Mouse (Mus musculus): ENCODE results near the gene Cdrt4.

The Cdrt4 gene

GRCm38 (mm10) chr11:62997039-62997717 is 46.2 kb downstream of the Cdrt4 start:
- DNase-seq, result no peak

DNA sequence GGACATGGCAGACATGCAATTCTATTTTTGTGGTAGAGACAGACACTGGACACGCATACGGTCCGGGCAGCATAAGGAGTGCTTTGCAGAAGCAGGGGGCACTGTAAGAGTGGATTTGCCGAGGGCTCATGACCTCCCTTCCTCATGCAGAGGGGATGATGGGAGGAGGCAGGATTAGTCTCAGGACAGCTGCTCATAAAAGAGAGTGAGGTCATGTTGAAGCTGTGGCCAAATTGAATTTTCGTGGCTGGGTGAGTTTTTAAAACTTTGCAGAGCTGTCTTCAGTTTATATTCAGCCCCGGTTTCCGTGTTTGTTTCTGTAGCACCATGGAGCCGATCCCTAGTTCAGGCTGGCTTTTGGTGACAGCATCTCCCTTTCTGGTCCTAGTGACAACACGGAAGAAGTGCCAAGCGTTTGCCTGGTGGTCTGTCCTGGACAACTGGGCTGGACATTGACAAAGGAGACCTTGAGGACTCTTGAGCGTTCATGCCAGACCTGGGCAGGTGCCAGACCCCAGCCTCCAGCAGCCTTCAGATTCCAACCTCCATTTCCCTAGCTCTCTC is 46.8 kb downstream of the Cdrt4 start:
- peak; percentile 10 for DNase-seq

- DNase-seq, result no peak
These were observed 49.1 kb downstream of the Cdrt4 start for GRCm38 (mm10) chr11:63000126-63000525.

- no peak for DNase-seq
These were observed 53.6 kb downstream of the Cdrt4 start for GRCm38 (mm10) chr11:63004617-63005016.

DNA sequence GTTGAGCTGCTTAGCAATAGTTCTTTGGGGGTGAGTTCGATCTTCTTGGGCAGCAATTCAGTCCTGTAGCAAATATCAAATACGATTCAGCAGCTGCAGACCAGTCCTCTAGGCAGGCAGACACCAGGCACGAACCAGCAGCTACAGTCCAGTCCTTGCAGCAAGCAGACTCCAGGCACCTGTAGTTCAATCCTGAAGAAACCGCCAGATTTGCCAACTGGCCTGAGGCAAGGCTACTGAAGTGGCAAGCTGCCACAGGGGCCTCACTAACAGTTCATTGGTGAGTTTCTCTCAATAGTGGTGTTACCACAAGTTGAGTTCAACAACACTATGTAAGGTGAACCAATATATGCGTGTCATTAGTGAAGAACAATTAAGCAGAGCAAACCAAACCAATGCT is 56.4 kb downstream of the Cdrt4 start:
- DNase-seq, result no peak

- no peak for DNase-seq
These were observed 57.0 kb downstream of the Cdrt4 start for GRCm38 (mm10) chr11:63008004-63008403.

- no peak for DNase-seq
These were observed 58.8 kb downstream of the Cdrt4 start for GRCm38 (mm10) chr11:63009761-63010160.

- DNase-seq, result no peak
These were observed 66.5 kb downstream of the Cdrt4 start for GRCm38 (mm10) chr11:63017327-63018082.

DNA sequence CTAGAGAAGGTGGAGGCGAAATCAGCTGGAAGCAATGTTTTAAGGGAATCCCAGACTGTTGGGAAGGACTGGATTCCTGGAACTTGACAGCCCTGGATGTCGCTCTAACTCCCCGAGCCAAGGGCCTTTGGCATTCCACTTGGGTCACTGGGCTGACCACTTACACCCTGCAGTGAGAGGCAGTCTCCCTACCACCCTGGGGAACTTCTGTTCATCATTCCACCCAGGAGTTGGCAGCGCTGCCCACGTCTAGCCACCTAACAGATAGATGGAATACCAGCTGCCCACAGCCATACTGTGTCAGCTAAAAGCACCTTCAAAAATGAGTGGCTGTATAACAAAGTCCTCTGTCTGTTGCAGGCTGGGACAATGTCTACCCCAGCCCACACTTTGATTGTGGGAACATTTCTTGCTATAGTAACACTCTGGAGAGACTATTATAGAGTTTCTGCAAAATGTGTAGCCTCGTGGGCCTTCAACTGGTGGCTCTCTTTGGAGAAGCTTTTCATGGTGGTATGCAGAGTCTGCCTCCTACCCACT is 67.2 kb downstream of the Cdrt4 start:
- DNase-seq, result peak; percentile 23

- DNase-seq, result no peak
These were observed 69.6 kb downstream of the Cdrt4 start for GRCm38 (mm10) chr11:63020633-63021032.

- no peak for DNase-seq
These were observed 70.3 kb downstream of the Cdrt4 start for GRCm38 (mm10) chr11:63021141-63021806.

GRCm38 (mm10) chr11:63023461-63023860 is 72.5 kb downstream of the Cdrt4 start:
- no peak for DNase-seq

- no peak for DNase-seq
These were observed 73.1 kb downstream of the Cdrt4 start for GRCm38 (mm10) chr11:63024136-63024535.

DNA sequence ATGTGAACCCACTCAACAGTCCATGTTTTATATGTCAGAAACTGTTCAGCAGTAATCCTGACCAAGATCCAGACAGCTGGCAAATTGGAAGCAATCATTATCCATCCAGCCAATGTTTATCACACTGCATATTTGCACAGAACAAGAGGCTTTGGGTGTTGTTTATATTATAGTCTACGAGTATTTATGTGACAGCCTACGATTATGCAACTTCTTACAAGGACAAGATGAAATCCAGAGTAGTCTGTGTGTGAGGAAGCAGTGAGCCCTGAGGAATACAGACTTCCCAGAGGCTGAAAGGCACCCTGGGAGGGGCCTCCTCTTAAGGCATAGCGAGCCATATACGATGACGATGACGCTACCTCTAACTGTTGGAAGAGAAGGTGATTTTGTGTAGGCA is 74.5 kb downstream of the Cdrt4 start:
- no peak for DNase-seq

DNA sequence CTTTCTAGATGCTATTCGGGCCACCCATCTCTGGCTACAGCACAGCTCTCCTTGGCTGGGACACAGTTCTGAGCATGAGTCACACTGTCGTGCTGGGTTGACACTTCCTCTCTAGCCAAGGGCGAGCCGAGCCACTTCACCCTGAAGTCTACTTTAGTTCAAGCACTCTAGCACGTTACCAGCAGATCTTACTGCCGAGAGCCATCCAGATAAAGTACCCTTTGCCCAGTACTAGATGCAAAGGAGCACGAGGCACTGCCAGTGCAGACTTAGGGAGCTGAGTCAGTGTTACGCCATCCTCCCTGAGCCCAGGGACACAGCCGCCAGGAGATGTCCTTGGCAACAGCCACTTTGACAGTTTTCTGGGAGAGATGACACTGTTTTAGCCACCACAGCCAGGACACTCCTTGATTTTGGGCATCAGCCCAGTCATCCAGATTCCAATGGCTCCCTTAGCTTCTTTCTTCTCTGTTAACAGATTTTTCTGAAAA is 75.7 kb downstream of the Cdrt4 start:
- DNase-seq, result peak; percentile 46

DNA sequence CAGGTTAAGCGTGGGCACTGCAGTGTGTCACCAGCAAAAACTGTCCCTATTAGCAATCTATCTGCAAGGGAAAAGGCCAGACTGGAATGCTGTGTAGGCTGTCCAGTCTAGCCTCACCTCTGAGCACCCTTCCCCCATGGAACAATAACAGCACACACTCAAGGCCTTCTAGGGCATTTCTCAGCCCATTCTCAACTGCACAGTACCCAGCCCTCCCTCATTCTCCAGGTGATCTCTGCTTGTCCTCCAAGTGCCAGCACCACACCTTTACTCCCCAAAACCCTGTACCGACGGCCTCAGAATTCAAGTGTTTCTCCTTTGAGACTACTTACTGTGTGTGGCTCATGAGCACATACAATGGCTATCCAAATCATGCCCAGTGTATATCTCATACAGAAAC is 77.1 kb downstream of the Cdrt4 start:
- no peak for DNase-seq

- no peak for DNase-seq
These were observed 78.2 kb downstream of the Cdrt4 start for GRCm38 (mm10) chr11:63029148-63029714.

DNA sequence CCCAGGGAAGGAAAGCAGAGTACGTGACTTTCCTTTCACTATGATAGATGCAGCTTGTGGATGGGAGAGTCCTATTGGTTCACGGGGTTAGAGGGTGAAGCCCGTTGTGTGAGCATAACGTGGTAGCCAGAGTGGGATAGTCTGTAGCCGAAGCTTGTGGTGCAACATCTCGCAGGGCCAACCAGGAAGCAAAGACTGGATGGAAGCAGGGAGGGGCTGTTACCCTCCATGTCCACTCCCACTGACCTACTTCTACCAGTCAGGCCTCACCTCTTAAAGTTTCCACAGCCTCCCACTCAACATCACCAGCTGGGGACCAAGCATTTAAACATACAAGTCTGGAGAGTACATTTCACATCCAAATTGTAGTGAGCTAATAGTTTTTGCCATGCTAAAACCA is 78.7 kb downstream of the Cdrt4 start:
- DNase-seq, result no peak

DNA sequence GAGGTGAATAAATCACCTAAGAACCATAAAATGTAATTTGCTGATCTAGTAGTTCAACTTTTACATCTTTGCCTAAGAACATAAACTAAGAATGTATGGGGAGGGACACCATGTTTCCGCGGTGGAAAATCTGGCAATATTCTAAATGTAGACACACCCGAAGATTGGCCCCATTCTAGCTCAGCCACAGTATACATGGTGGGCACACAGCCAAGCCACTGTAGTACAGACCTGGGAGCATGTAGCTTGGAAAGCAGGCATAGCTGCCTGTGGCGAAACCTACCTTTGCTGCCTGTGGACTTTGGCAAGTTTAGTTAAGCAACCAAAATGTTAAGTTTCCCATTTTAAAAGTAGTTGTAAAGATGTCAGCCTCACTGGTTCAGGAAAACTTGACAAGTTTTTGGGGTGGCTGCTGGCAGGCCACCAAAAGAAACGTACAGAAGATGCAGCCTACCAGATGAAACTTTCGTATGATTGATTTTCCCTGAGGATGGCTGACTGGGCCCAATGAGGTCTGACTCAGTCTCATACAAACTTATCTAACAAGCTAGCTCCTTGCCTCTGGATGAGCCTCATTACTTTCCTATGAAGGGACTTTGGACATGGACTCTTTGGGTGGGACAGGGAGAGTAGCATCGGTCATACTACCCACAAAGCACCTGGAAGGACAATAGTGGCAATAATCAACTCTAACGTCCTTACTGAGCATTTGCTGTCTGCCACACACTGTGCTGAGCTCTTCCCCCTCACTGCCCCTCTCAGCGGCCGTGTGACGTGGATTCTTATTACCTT is 84.6 kb downstream of the Cdrt4 start:
- no peak for DNase-seq

GRCm38 (mm10) chr11:63040002-63040661 is 89.1 kb downstream of the Cdrt4 start:
- DNase-seq, result no peak

All from right cerebral cortex, adult 18-20 months (tissue).